In the genomic region with DNA sequence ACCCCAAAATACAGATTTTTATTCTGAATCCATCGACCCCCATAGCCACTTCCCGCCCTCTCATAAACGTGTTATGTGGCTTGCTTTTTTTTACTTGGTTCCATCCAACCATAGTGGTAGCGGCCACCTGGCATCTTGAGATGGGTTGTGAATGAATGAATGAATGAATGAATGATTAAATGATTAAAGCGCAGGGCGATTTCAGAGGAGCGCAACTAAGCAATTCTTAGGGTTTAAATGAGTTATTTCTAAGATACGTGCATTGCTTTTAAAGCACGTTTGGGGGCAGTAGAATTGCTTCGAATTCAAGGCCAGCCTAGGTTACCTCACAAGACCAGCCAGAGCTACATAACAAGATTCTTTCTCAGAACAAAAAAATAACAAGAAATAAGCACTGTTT, we compare ENCODE assay signal across 8 mouse cellular contexts. TPM values are rescaled to one million over a fixed set of nuclear protein-coding genes. Genes with fewer than 3 reads are reported as not detected.
DNase-seq lines count a peak whose midpoint lies in the region; ATAC-seq lines count a peak whose summit lies in the region.

No protein-coding gene starts in this region.

- H3K4me3 ChIP-seq in heart, embryonic 11.5 days (ENCODE audit: low read depth, low read length), result peak overlapping the region; percentile 58
- peak overlapping the region; percentile 67 for H3K4me3 ChIP-seq in heart, embryonic 15.5 days
- peak overlapping the region; percentile 44 for H3K4me3 ChIP-seq in macrophage (ENCODE audit: inconsistent target)

- H3K79me2 ChIP-seq in macrophage (ENCODE audit: inconsistent target), result no peaks in the 10 kb centered on the region

- H3K9me3 ChIP-seq in heart, embryonic 11.5 days (replicated peaks; ENCODE audit: control insufficient read depth, low read length), result no peaks in the 10 kb centered on the region
- no peaks in the 10 kb centered on the region for H3K9me3 ChIP-seq in heart, embryonic 15.5 days (replicated peaks)

- no peak for DNase-seq in heart, postnatal 36 days
- peak; percentile 53 for DNase-seq in A20 (ENCODE audit: low read depth, low spot score)
- peak; percentile 8 for DNase-seq in c-Kit-positive CD71-negative TER-119-negative erythroid progenitor cells, embryonic 14.5 days (ENCODE audit: low read depth)
- no peak for DNase-seq in gastrocnemius, postnatal 14 days
- DNase-seq in adrenal gland, postnatal 10 days, result no peak

- no peaks in the 10 kb centered on the region for H3K4me1 ChIP-seq in heart, embryonic 11.5 days (ENCODE audit: control insufficient read depth, insufficient read depth, low read length)
- H3K4me1 ChIP-seq in heart, embryonic 15.5 days (replicated peaks), result no peaks in the 10 kb centered on the region

- 16% methylated on average over 10 of the region's 10 CpGs for WGBS in heart, embryonic 11.5 days (ENCODE audit: insufficient replicate concordance)
- WGBS in heart, embryonic 15.5 days, result 12% methylated on average over 10 of the region's 10 CpGs
- 34% methylated on average over 10 of the region's 10 CpGs for WGBS in macrophage (ENCODE audit: missing documents)

- peak overlapping the region; percentile 60 for H3K4me2 ChIP-seq in heart, embryonic 11.5 days
- H3K4me2 ChIP-seq in heart, embryonic 15.5 days, result peak overlapping the region; percentile 56

- H3K36me3 ChIP-seq in heart, embryonic 11.5 days (ENCODE audit: control insufficient read depth, insufficient read depth, low read length), result no peaks in the 10 kb centered on the region; the same call in 1 of the 2 replicates
- peaks cover 5% of the 10 kb centered on the region; the same call in 1 of the 2 replicates for H3K36me3 ChIP-seq in heart, embryonic 15.5 days
- no peaks in the 10 kb centered on the region for H3K36me3 ChIP-seq in macrophage (ENCODE audit: inconsistent target)

- peak overlapping the region; percentile 77 for H3K9ac ChIP-seq in heart, embryonic 11.5 days (ENCODE audit: low read depth, low read length)
- peak overlapping the region; percentile 70 for H3K9ac ChIP-seq in heart, embryonic 15.5 days

- peak overlapping the region; percentile 89 for H3K27ac ChIP-seq in heart, embryonic 11.5 days (ENCODE audit: low read depth, low read length)
- peak overlapping the region; percentile 89 for H3K27ac ChIP-seq in heart, embryonic 15.5 days
- H3K27ac ChIP-seq in macrophage, result no peak overlapping the region

- intact Hi-C loops in heart, postnatal 36 days (cut with DNase I), result loop anchor here (5.0 to 10.0 kb wide), 3 partner anchors 37 to 475 kb away; a partner anchor contains a TSS
- intact Hi-C loops in gastrocnemius, postnatal 14 days (cut with DNase I; ENCODE audit: low total_unique reads), result no loop called here

- no peaks in the 10 kb centered on the region for H3K27me3 ChIP-seq in heart, embryonic 11.5 days (ENCODE audit: control insufficient read depth, insufficient read depth, low read length)
- H3K27me3 ChIP-seq in heart, embryonic 15.5 days, result no peaks in the 10 kb centered on the region

- ATAC-seq in heart, embryonic 11.5 days (replicated peaks; ENCODE audit: insufficient number of reproducible peaks, low FRiP score, low TSS enrichment), result no peak
- ATAC-seq in heart, embryonic 15.5 days (replicated peaks; ENCODE audit: insufficient number of reproducible peaks, insufficient read depth, low FRiP score, low read depth), result no peak

RNA-seq across cellular contexts. Expression of a gene that starts 0.8 kb away (rescaled TPM):
- 36.3 and 42.6 TPM in 2 replicates for polyA plus RNA-seq in heart, embryonic 11.5 days (2014; fragmentation: Nextera tagmentation; extraction: Ambion mirVana)
- total RNA-seq in heart, postnatal 36 days (2021), result 10 to 100 TPM; 11.8 to 11.9 TPM
- polyA plus RNA-seq in heart, embryonic 15.5 days (2015; fragmentation: Nextera tagmentation; extraction: Ambion mirVana), result 20.4 and 26.9 TPM in 2 replicates
- 10 to 100 TPM; 11.1 to 37.7 (median 14.5) TPM for total RNA-seq in macrophage (2018; cell fraction: chromatin; rRNA removed)
- 10 to 100 TPM in 25 of 26 experiments, 1 to 10 TPM in 1; 9.7 to 15.2 (median 12.3) TPM for total RNA-seq in macrophage (2018; cell fraction: cytosol; rRNA removed)
- total RNA-seq in macrophage (2018; cell fraction: nucleus; rRNA removed), result 10 to 100 TPM in 20 of 26 experiments, 1 to 10 TPM in 6; 7.5 to 33.8 (median 11.9) TPM
- 7.9 to 19.7 TPM (median 15.5 TPM) in 3 replicates for polyA plus RNA-seq in macrophage (2018)
- 10 to 100 TPM; 11.3 to 12.6 TPM for total RNA-seq in gastrocnemius, postnatal 14 days (2021)
- total RNA-seq in adrenal gland, postnatal 10 days (2021), result 10 to 100 TPM; 34.1 to 38.4 TPM

Comparison
In these comparisons a context has a peak if more than half of its experiments do, and no peak if none do; other contexts are left out.
1. DNase-seq: peak in A20 (single experiment) and c-Kit-positive CD71-negative TER-119-negative erythroid progenitor cells, embryonic 14.5 days (single experiment); none in heart, postnatal 36 days (0 of 2), gastrocnemius, postnatal 14 days (single experiment) and adrenal gland, postnatal 10 days (single experiment).
2. Peak in every context shown above with its lines, with median percentiles within 50 percentile points of each other: H3K4me3 ChIP-seq.